Mouse (Mus musculus) limb, embryonic 15.5 days (tissue): ENCODE measurements around the gene Kctd6. TPM values are rescaled to one million over a fixed set of nuclear protein-coding genes. Genes with fewer than 3 reads are reported as not detected.

ENCODE experiments used
- ATAC-seq: fragments of 200-750 bp; cut with Nextera tagmentation; 2 replicates; pipeline ENCODE4 v1.8.0; 2017; ENCODE audit warnings: low read depth, moderate TSS enrichment; ENCODE audit not compliant: insufficient number of reproducible peaks, low FRiP score, low TSS enrichment
- H3K27ac ChIP-seq: fragments of 300-500 bp; sonication (generic); 2 replicates; pipeline ENCODE4 v1.5.1; 2015; ENCODE audit warnings: moderate library complexity, mild to moderate bottlenecking, inconsistent platforms
- H3K27me3 ChIP-seq: fragments of 300-500 bp; sonication (generic); 2 replicates; pipeline ENCODE4 v1.6.1; 2015; ENCODE audit warnings: inconsistent platforms
- H3K36me3 ChIP-seq: fragments of 300-500 bp; sonication (generic); 2 replicates; pipeline ENCODE4 v1.6.1; 2015; ENCODE audit warnings: inconsistent platforms
- H3K4me1 ChIP-seq: fragments of 300-500 bp; sonication (generic); 2 replicates; pipeline ENCODE4 v1.6.1; 2015; ENCODE audit warnings: inconsistent platforms
- H3K4me2 ChIP-seq: fragments of 300-500 bp; sonication (generic); 2 replicates; pipeline ENCODE4 v1.6.1; 2015; ENCODE audit warnings: mild to moderate bottlenecking, inconsistent platforms
- H3K4me3 ChIP-seq: fragments of 300-500 bp; sonication (generic); 2 replicates; pipeline ENCODE4 v1.5.1; 2015; ENCODE audit warnings: mild to moderate bottlenecking, inconsistent platforms
- H3K9ac ChIP-seq: fragments of 300-500 bp; sonication (generic); 2 replicates; pipeline ENCODE4 v1.6.1; 2015; ENCODE audit warnings: inconsistent platforms
- H3K9me3 ChIP-seq: fragments of 300-500 bp; sonication (generic); 2 replicates; pipeline ENCODE4 v1.6.1; 2016; ENCODE audit warnings: inconsistent platforms
- WGBS: fragments of 180-500 bp; shearing (Covaris S2); methylation state at CpG from one replicate; pipeline ENCODE4 v1.1.7; 2015; 5-methylcytosine and 5-hydroxymethylcytosine counted together
- polyA plus RNA-seq: library from polyadenylated mRNA; unstranded; fragments of >200 nt; fragmentation: Nextera tagmentation; extraction: Ambion mirVana; gene quantifications from 2 replicates; pipeline ENCODE4 v1.2.1, GENCODE M21; 2015

Kctd6 gene
- polyA plus RNA-seq, 1 experiment from 2014 or later: 8.9 TPM

DNA sequence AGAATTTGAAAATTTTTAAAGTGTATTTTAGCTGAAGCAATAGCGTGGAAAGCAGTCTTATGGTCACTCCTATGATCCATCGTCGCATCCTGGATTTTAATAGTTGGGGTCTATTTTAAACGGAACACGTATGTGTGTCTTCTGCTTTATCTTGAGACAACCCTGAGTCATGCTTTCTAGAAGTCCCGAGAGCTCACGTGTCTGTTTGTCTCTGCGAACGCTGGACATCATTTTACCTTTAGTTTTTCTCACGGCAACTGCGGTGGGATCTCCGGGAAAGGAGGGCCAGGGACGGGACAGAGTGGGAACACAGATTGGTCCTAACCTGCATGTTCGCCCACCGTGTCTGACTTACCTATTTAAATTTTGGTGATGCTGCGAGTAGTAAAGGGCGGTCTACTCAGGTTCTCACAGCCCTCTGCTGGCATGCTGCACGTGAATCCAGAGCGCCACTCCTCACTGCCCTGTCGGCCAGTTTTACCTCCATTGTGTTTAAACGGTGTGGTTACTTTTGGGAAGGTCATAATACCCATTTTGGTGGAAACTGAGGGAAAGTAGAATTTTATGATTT, 1.4 kb downstream of the Kctd6 start:
- H3K27me3 ChIP-seq: no peaks in the 10 kb centered on the region
- H3K4me1 ChIP-seq: peaks cover 16% of the 10 kb centered on the region
- peak overlapping the region; percentile 88 for H3K4me2 ChIP-seq
- WGBS: 20% methylated on average over 21 of the region's 21 CpGs
- H3K4me3 ChIP-seq: peak overlapping the region; percentile 75
- ATAC-seq: no peak
- no peak overlapping the region for H3K9ac ChIP-seq
- H3K27ac ChIP-seq: no peak overlapping the region
- no peaks in the 10 kb centered on the region for H3K36me3 ChIP-seq
- H3K9me3 ChIP-seq: no peaks in the 10 kb centered on the region

DNA sequence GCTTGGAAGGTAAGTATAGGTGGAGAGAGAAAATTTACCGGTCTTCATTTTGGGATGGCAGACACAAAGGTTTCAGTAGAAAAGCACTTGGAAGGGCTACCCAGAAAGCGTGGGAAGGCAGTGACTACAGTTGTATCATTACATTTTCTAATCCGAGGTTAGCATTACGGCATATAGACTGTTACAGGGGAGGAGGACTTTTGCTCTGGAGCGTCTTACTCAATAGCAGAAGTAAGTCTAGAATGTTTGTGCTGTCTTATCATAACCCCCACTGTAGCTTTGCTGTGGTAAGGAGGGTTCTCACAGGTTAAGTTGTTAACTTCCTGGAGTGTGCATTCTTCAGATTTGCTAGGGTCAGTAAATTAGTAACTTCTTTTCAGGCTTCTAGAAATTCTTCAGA, 2.2 kb downstream of the Kctd6 start:
- Histone ChIP-seq H3K4me2 (no peak overlapping the region), H3K36me3 (no peaks in the 10 kb centered on the region), H3K9ac (no peak overlapping the region), H3K27ac (no peak overlapping the region), H3K4me1 (peaks cover 16% of the 10 kb centered on the region), H3K4me3 (no peak overlapping the region), H3K27me3 (no peaks in the 10 kb centered on the region), H3K9me3 (no peaks in the 10 kb centered on the region)
- WGBS: 63% methylated on average over 5 of the region's 5 CpGs
- no peak for ATAC-seq

DNA sequence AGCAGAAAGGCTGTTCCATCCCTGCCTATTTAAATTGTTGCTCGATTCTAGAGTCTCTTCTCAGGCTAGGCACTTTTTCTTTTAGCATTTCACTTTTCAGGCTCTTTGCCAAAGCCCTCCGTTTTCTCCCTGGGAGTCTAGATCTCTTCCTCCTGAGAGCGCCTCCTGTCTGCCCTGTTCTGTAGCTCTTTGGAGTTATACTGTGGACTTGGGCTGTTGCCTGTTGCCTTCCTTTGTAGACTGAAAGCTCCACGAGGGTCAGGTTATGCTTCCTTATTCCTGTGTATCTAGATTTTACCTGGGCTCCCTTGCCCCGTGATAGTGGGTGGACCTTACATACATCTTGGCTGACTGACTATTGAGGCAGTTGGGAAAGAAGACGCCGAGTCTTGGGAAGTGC, 4.3 kb downstream of the Kctd6 start:
- no peaks in the 10 kb centered on the region for H3K27me3 ChIP-seq
- no peak overlapping the region for H3K27ac ChIP-seq
- no peak overlapping the region for H3K4me3 ChIP-seq
- H3K4me2 ChIP-seq: no peak overlapping the region
- no peaks in the 10 kb centered on the region for H3K9me3 ChIP-seq
- 54% methylated on average over 7 of the region's 7 CpGs for WGBS
- no peak for ATAC-seq
- H3K9ac ChIP-seq: no peak overlapping the region
- peaks cover 12% of the 10 kb centered on the region for H3K36me3 ChIP-seq
- peaks cover 16% of the 10 kb centered on the region for H3K4me1 ChIP-seq

DNA sequence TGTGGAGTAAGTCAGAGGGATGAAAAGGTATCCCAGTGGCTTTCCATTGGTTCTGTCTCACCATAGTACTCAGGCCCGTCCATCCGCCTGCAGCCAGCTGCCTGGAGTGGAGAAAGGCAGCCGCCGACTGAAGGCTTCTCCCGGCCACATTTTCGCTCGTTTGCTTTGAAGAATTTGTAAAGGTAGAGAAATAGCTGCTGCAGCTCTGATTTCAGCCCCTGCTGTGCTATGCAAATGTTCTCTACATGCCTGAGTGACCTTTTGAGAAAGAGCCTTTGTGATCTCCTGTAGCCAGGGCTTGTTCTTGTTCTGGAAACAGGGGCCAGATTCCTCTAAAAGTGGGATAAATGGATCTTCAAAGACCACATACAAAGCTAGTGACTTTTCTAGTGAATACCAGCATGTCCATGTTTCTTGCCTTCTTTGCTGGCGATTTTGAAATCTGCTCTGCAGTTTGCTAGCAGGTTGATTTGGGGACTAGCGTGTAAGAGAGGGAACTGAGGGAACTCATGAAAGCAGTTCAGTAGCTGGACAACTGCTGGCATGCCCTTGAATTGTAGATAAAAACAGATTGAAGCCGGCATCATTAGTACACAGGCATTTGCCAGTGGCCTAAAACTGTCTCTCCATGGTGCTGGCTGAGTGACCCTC, 4.9 kb downstream of the Kctd6 start:
- ATAC-seq: no peak
- H3K27me3 ChIP-seq: no peaks in the 10 kb centered on the region
- WGBS: 43% methylated on average over 10 of the region's 10 CpGs
- H3K9me3 ChIP-seq: no peaks in the 10 kb centered on the region
- no peak overlapping the region for H3K27ac ChIP-seq
- H3K9ac ChIP-seq: no peak overlapping the region
- H3K36me3 ChIP-seq: peaks cover 12% of the 10 kb centered on the region
- no peak overlapping the region for H3K4me2 ChIP-seq
- peaks cover 12% of the 10 kb centered on the region for H3K4me1 ChIP-seq
- no peak overlapping the region for H3K4me3 ChIP-seq

DNA sequence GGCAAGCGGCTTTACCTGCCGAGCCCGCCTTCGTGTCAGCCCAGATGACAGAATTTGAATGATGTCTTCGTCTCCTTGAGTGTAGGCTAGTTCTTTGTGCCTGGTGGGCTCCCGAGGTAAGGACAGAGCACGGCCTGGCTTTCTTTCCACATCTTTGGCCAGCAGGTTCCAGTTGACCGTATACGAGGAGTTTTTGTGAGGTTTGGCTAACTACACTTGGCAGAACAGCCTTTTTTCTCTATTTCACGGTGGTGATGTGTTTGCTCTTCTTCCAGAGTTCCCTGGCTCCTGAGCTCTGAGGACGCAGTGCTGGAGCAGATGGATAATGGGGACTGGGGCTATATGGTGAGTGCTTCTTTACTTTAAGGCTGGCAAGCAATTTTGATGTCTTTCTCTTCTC, 5.9 kb downstream of the Kctd6 start:
- no peaks in the 10 kb centered on the region for H3K27me3 ChIP-seq
- WGBS: 80% methylated on average over 11 of the region's 11 CpGs
- no peak for ATAC-seq
- no peak overlapping the region for H3K9ac ChIP-seq
- peaks cover 12% of the 10 kb centered on the region for H3K36me3 ChIP-seq
- no peaks in the 10 kb centered on the region for H3K9me3 ChIP-seq
- H3K4me2 ChIP-seq: no peak overlapping the region
- H3K4me3 ChIP-seq: no peak overlapping the region
- H3K4me1 ChIP-seq: peaks cover 9% of the 10 kb centered on the region
- H3K27ac ChIP-seq: no peak overlapping the region

DNA sequence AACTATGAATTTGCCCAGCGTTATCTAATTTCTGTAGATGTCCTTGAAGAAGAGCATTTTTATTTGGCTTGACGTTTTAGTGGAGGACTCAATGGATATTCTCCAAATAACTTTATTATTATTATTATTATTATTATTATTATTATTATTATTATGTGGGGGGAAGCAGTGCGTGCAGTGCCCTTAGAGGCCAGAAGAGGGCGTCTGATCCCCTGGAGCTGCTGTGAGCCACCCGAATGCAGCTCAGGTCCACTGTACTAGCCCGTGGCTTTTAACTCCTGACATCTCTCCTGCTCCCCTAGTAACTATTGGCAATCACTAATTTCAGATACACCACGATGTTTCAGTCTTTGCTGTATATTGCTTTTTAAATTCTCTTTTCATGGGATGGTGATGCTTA, 6.4 kb downstream of the Kctd6 start:
- Histone ChIP-seq H3K4me2 (no peak overlapping the region), H3K4me3 (no peak overlapping the region), H3K36me3 (peaks cover 12% of the 10 kb centered on the region), H3K27ac (no peak overlapping the region), H3K27me3 (no peaks in the 10 kb centered on the region), H3K9me3 (no peaks in the 10 kb centered on the region), H3K9ac (no peak overlapping the region), H3K4me1 (peaks cover 5% of the 10 kb centered on the region)
- 74% methylated on average over 7 of the region's 7 CpGs for WGBS
- no peak for ATAC-seq

DNA sequence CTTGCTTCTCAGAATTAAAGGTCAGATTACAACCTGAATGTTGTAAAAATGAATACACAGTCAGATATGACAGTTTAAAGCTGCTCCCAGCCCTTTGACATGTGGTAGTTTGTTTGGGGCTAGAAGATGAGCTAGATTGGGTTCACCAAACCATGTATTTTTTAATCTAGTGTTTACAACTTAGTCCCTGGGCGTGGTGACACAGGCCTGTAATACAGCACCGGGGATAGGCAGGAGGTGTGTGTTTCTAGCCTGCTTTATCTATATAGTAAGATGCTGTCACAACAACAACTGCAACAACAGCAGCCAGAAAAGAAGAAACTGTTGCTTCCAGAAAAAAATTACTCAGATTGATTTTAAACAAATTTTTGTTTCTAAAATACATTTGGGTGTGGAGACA, 7.0 kb downstream of the Kctd6 start:
- Histone ChIP-seq H3K9me3 (no peaks in the 10 kb centered on the region), H3K4me1 (no peaks in the 10 kb centered on the region; the same call in 1 of the 2 replicates), H3K27me3 (no peaks in the 10 kb centered on the region), H3K27ac (no peak overlapping the region), H3K36me3 (peaks cover 12% of the 10 kb centered on the region), H3K4me2 (no peak overlapping the region), H3K9ac (no peak overlapping the region), H3K4me3 (no peak overlapping the region)
- no peak for ATAC-seq
- 87% methylated on average over 2 of the region's 2 CpGs for WGBS

DNA sequence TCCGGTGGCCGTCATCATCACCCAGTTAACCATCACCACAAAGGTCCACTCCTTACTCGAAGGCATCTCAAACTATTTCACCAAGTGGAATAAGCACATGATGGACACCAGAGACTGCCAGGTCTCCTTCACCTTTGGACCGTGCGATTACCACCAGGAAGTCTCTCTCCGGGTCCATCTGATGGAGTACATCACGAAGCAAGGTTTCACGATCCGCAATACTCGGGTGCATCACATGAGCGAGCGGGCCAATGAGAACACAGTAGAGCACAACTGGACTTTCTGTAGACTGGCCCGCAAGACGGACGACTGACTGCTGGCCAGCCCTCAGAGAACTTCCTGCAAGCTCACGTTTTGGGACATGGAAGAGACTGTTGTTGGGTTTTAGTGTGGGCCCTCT, 8.6 kb downstream of the Kctd6 start:
- 96% methylated on average over 16 of the region's 16 CpGs for WGBS
- no peak overlapping the region for H3K4me2 ChIP-seq
- no peak overlapping the region for H3K4me3 ChIP-seq
- no peaks in the 10 kb centered on the region for H3K27me3 ChIP-seq
- ATAC-seq: no peak
- no peaks in the 10 kb centered on the region for H3K9me3 ChIP-seq
- H3K4me1 ChIP-seq: no peaks in the 10 kb centered on the region
- no peak overlapping the region for H3K9ac ChIP-seq
- H3K27ac ChIP-seq: no peak overlapping the region
- peaks cover 12% of the 10 kb centered on the region for H3K36me3 ChIP-seq

DNA sequence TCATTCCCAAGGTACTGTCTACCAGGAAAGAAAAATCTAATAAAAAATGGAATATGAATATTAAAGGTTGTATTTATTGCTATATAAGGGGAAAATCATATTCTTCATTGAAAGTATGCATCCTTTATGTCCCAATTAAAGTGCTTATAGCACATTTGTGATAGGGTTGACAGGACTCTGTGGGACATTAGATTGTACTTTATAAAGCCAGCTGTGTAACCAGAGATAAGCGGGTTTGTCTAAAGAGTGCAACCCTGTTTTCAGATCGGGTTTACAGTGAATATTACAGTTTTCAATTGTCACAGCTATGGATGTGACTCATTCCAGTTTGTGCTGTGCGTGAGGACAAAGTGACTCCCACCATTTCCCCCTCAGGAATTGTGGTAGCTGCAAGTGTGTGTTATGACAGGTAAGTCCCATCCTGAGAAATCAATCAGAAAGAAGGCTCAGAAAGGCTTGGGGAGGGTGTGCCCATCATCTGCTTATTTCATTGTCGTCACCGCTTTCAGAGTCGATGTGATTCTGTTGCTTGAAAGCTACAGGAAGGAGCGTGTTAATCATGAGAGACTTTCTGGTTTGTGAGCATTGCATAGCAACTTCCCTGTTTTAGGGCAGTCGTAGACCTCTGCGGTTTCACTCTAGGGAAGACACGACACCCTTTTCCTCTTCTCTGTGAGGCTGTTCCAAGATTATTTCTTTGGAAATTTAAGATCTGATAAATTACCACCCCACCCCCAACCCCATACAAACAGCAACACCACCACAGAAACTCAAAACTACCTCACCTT, 9.8 kb downstream of the Kctd6 start:
- WGBS: 87% methylated on average over 10 of the region's 10 CpGs
- ATAC-seq: no peak
- Histone ChIP-seq H3K9ac (no peak overlapping the region), H3K4me1 (no peaks in the 10 kb centered on the region), H3K27ac (no peak overlapping the region), H3K4me3 (no peak overlapping the region), H3K4me2 (no peak overlapping the region), H3K9me3 (no peaks in the 10 kb centered on the region), H3K36me3 (peaks cover 12% of the 10 kb centered on the region), H3K27me3 (no peaks in the 10 kb centered on the region)

DNA sequence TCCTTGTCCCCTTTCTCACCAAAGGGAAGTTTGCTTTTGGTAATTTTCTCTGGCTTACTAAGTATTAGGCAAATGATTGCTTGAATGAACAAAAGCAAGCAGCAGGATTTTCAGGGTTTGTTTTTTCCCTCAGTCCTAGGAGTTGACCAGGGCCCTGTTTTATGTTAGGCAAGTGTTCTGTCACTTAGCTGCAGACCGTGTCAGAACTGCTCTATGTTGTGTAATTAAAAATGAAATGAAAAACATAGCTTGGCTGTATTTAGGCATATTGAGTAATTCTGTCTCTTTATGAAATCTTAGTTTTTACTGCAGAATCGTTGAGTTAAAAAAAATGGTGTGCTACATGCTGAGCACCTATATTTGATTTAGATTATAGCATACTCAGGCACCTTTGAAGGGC, 10.9 kb downstream of the Kctd6 start:
- Histone ChIP-seq H3K9me3 (no peaks in the 10 kb centered on the region), H3K4me3 (no peak overlapping the region), H3K4me1 (no peaks in the 10 kb centered on the region), H3K36me3 (peaks cover 12% of the 10 kb centered on the region), H3K27ac (no peak overlapping the region), H3K9ac (no peak overlapping the region), H3K4me2 (no peak overlapping the region), H3K27me3 (no peaks in the 10 kb centered on the region)
- WGBS: 62% methylated on average over 2 of the region's 2 CpGs
- ATAC-seq: no peak

DNA sequence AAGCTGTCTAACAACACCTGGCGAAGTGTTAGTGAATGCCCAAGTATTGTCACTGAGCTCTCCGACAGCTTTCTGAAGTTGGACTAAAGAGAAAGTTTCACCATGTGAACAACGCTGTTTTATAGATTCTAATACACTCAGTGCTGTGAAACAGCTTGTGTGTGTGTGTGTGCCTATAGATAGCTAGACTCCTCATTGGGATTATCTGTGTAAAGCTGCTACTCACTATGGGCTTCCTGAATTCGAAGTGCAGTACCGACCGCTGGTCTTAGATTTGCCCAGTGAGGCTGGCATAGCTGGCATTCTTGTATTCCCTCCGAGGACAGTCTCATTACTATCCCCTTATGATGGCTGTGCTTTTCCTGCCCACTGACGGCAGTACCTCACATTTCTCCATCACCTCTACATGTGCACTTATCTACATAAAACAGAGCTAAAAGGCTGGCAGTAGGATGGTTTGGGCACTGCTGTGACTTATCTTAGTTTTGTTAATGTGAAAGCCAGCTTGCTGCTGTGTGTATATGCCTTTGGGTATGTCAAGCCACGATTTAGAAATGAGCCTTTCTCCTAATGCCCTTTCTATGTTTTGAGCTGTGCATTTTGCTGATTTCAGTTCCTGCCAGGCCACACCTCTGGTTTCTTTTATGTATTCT, 15.6 kb downstream of the Kctd6 start:
- ATAC-seq: no peak
- 82% methylated on average over 9 of the region's 9 CpGs for WGBS
- H3K27ac ChIP-seq: no peak overlapping the region
- H3K4me3 ChIP-seq: no peak overlapping the region
- H3K27me3 ChIP-seq: no peaks in the 10 kb centered on the region
- H3K9me3 ChIP-seq: no peaks in the 10 kb centered on the region
- no peak overlapping the region for H3K4me2 ChIP-seq
- H3K4me1 ChIP-seq: no peaks in the 10 kb centered on the region
- no peak overlapping the region for H3K9ac ChIP-seq
- H3K36me3 ChIP-seq: no peaks in the 10 kb centered on the region
